Mouse (Mus musculus): ENCODE measurements around the gene Fam3a. TPM values are rescaled to one million over a fixed set of nuclear protein-coding genes. Genes with fewer than 3 reads are reported as not detected.
"Not testable (repeated sequence)": the region's sequence is repeated elsewhere in the genome, so short reads cannot be mapped to it uniquely, and the experiment has no call there.

Gene Fam3a
- total RNA-seq (2021): 10 to 100 TPM; 18.6 to 18.8 TPM

- DNase-seq: peak; percentile 71 to 74
- intact Hi-C loops (cut with DNase I): no loop called here
These were observed at the start of gene Fam3a, which contains the start of gene Ikbkg for GRCm38 (mm10) chrX:74392535-74393443. Fam3a (minus strand) TSS chrX:74393272. Ikbkg (plus strand) TSS chrX:74393290.

- intact Hi-C loops (cut with DNase I): no loop called here
- peak; percentile 74 to 76 for DNase-seq
These were observed 36.3 kb upstream of the Fam3a start for GRCm38 (mm10) chrX:74429290-74429821.

- intact Hi-C loops (cut with DNase I): no loop called here
- DNase-seq: peak; percentile 86 to 88
These were observed 35.8 kb upstream of the Fam3a start, which contains the start of gene G6pdx for GRCm38 (mm10) chrX:74428826-74429276. G6pdx (minus strand) TSS chrX:74429194.

- intact Hi-C loops (cut with DNase I): no loop called here
- DNase-seq: no peak
These were observed 35.2 kb upstream of the Fam3a start for GRCm38 (mm10) chrX:74428146-74428825.

DNA sequence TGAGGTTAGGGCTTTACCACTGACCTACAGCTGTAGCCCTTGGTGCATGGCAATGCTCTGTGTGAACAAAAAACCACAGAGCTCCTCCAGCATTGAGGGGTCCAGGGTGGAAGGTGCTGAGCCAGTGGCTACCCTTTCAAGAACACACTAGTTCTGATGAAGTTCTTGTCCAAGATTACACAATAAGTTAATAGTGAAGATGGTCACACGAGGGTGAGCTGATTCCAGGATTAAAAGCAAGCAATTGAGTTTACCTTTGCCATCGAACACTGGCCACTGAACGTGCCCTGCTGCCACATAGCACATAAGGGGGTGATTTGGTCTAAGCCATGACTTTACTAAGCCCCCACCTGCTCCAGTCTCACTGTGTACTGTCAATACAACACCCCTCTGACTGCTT lies 34.0 kb upstream of the Fam3a start:
- intact Hi-C loops (cut with DNase I): no loop called here

DNA sequence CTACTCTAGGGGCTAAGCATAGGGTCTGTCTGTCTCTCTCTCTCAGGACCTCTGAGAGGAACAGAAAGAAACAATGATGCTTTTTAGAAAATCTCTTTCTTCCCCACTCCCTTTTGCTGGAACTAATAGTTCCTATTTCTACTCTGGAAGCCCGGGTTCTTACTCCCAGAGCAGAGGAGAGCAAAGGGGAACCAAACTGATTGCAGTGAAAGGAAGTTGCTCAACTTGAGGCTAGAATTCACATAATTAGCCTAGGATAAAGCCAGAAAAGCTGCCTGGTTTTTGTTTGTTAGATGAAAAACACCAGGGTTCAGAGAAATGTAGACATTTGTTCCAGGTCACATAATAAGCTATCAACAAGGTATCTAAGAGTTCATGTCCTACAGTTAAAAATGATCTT lies 33.2 kb upstream of the Fam3a start:
- intact Hi-C loops (cut with DNase I): no loop called here
- DNase-seq: no peak

More for the DNA sequence above, 34.0 kb upstream of the Fam3a start:
- no peak for DNase-seq

- peak; percentile 23 to 28 for DNase-seq
These were observed 32.1 kb upstream of the Fam3a start for GRCm38 (mm10) chrX:74425195-74425594.

GRCm38 (mm10) chrX:74424443-74424842 lies 31.4 kb upstream of the Fam3a start:
- DNase-seq: no peak
- intact Hi-C loops (cut with DNase I): no loop called here

More at GRCm38 (mm10) chrX:74425195-74425594, 32.1 kb upstream of the Fam3a start:
- intact Hi-C loops (cut with DNase I): no loop called here

GRCm38 (mm10) chrX:74413377-74413776 lies 20.3 kb upstream of the Fam3a start:
- peak; percentile 57 to 67 for DNase-seq
- intact Hi-C loops (cut with DNase I): loop anchor here (1.0 to 10.0 kb wide), 8 partner anchors 165 to 1399 kb away; partner anchors contain the start of genes Hcfc1 and Irak1

GRCm38 (mm10) chrX:74408340-74408739 lies 15.3 kb upstream of the Fam3a start:
- intact Hi-C loops (cut with DNase I): no loop called here
- DNase-seq: no peak

DNA sequence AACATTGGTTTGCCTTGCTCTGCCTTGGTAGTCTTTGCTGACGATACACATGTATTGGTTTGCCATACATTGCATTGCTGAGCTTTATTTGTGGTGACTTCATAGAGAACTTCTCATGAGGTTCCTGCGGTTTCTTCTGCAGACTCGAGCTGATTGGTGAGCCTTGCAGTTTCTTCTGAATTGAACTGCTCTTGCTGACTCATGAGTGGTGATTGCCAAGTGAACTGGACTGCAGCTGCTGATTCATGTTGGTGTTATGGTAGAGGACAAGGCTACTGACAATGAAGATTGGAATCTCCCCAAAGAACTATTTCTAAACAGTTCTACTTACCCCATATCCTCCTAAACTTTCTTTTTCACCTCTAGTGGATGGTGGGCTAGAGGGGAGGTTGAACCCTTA lies 7.1 kb upstream of the Fam3a start:
- no peak for DNase-seq
- intact Hi-C loops (cut with DNase I): no loop called here

DNA sequence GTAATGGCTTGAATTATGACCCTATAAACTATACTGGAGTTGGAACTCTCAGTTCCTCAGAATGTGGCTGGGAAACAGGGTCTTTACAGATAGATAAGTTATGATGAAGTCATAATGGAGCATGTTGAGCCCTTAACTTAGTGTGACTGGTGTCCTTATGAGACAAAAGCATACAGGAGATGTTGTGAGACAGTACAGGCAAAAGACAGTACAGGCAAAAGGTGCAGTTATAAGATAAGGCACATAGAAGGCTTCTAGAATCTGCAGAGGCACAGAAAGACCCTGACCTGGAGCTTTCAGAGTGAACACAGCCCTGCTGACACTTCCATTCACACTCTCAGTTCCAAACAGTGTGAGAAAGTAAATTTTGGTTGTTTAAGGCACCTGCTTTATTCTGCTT lies 4.9 kb downstream of the Fam3a start:
- DNase-seq: no peak
- intact Hi-C loops (cut with DNase I): no loop called here

DNA sequence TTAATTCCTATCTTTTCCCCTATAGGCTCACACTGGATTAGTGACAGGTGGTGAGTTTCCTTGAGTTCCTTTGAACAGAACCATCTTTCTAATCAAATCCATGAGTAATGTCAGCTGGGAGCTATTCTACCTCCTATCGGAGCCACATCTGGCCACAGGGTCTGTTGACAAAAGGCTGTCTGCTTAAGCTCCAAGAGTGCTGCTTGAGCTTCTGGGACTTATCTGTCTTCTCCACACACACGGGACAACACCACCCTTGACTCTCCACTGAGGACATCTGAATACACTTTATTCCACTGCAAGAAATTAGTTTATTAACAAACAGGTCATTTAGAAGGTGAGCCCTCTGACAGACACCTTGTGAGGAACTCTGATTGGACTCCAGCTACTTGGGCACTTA lies 8.6 kb downstream of the Fam3a start:
- intact Hi-C loops (cut with DNase I): no loop called here
- no peak for DNase-seq

- intact Hi-C loops (cut with DNase I): no loop called here
- DNase-seq: peak; percentile 81 to 82
These were observed 20.1 kb downstream of the Fam3a start, which contains the start of the genes Ubl4a and Slc10a3 for GRCm38 (mm10) chrX:74372888-74373549. Ubl4a (minus strand) TSS chrX:74373218. Slc10a3 (minus strand) TSS chrX:74373349.

DNA sequence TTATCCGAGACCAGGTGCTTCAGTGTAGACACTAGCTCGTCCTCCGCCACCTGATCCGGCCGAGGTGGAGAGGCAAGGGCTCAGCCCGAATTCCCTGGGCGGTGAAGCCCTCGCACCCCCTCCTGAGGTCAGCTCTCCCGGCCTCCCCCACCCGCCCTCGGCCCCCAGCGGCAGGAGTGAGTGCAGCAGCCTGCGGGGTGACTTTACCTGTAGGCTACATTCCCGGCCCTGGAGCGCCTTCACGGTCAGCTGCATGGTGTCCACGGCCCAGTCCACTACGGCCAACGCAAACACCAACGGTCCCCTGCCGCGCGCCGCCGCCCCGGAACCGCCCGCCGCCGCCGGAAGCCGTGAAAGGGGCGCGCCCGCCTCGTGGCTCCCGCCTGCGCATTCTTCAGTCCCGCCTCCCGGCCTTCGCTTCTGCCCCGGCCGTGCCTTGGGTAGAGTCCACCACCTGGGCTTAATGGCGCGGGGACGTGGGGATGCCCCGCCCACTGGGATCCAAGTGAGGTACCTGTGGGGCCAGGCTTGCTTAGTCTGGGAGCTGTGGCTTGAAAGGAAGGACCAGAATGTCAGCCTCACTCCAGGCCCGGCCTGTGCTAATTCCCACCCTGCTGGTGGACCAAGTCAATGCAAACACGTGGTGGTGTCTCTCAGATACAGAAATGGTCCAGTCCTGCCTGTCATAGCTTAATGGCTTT lies 24.7 kb downstream of the Fam3a start:
- peak; percentile 75 to 76 for DNase-seq
- intact Hi-C loops (cut with DNase I): loop anchor here (5.0 kb wide), 1 partner anchor 56 kb away; the partner anchor contains the start of gene Fam50a

DNA sequence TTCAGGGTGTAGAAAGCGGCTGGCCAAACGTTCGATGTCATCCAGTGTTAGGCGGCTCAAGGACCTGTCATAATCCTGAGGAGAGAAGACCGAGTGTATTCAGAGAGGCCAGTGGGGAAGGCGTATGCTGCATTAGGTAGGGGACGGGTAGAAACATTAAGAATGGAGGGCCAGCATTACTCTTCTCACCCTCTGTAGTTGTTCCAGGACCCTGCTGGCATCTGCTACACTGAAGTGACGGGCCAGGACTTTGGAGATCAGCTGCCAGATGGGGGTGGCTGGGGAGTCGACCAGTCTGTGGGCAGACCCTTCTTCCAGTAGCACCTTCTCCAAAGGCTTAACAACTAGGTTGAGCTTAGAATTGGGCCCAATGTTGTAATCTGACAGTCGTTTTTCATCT lies 25.6 kb downstream of the Fam3a start:
- DNase-seq: no peak
- intact Hi-C loops (cut with DNase I): loop anchor here (5.0 kb wide), 1 partner anchor 55 kb away; the partner anchor contains the start of gene Fam50a

DNA sequence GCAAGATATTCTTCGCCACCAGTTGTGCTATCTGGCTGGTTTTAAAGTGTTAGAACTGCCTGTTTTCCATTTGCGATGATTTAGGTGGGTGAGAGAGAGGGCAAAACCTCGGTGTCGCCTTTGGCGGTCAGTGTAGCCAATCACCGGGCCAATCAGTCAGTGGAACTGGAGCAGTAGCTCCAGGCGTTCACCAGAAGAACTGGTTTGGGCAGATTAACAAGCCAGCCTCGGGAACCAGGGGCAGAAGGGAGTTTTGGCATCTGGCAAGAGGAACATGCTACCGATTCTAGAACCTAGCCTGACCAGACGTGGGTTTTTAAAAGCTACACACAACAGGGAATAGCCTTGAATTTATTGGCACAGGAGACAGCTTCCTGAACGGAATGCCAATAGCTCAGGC lies 33.9 kb downstream of the Fam3a start:
- no peak for DNase-seq
- intact Hi-C loops (cut with DNase I): no loop called here

DNA sequence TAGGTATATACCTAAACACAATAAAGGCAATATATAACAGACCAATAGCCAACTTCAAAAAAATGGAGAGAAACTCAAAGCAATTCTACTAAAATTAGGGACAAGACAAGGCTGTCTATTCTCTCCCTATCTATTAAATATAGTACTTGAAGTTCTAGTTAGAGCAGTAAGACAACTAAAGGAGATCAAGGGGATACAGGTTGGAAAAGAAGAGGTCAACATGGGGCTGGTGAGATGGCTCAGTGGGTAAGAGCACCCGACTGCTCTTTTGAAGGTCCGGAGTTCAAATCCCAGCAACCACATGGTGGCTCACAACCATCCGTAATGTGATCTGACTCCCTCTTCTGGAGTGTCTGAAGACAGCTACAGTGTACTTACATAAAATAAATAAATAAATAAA lies 36.0 kb downstream of the Fam3a start:
- DNase-seq; intact Hi-C loops (cut with DNase I): not testable (repeated sequence)

GRCm38 (mm10) chrX:74353467-74353770 lies 39.7 kb downstream of the Fam3a start, which contains the start of gene Lage3:
Lage3 (minus strand) TSS chrX:74353618.
- intact Hi-C loops (cut with DNase I): loop anchor here (5.0 kb wide), 1 partner anchor 106 kb away; the partner anchor contains the start of gene Flna
- DNase-seq: peak; percentile 75 to 78

Data from heart, postnatal 36 days (tissue).